Mouse (Mus musculus) midbrain, embryonic 11.5 days (tissue): ENCODE measurements at regions not wholly inside any gene's neighbourhood (a gene's known extent, or its start where the extent isn't known, plus 50 kb on each side); places are given as distances from the start of the nearest gene placed in this dataset.

ENCODE experiments used
- ATAC-seq: fragments of 200-750 bp; cut with Nextera tagmentation; 2 replicates; pipeline ENCODE4 v1.8.0; 2017; ENCODE audit warnings: moderate TSS enrichment, moderate library complexity; ENCODE audit not compliant: low FRiP score
- DNase-seq: peaks from one replicate; pipeline ENCODE4 v3.0.0; 2015; ENCODE audit warnings: low spot score; ENCODE audit errors: missing footprints
- H3K27ac ChIP-seq: fragments of 300-500 bp; sonication (generic); 2 replicates; pipeline ENCODE4 v1.5.1; 2014; ENCODE audit warnings: low read depth, low read length
- H3K27me3 ChIP-seq: fragments of 300-500 bp; sonication (generic); 2 replicates; pipeline ENCODE4 v1.6.1; 2014; ENCODE audit warnings: mild to moderate bottlenecking, low read length, moderate library complexity, mixed read lengths; ENCODE audit not compliant: control insufficient read depth, insufficient read depth
- H3K36me3 ChIP-seq: fragments of 300-500 bp; sonication (generic); 2 replicates; pipeline ENCODE4 v1.6.1; 2014; ENCODE audit warnings: mild to moderate bottlenecking, low read length, moderate library complexity, mixed read lengths; ENCODE audit not compliant: control insufficient read depth, insufficient read depth
- H3K4me1 ChIP-seq: fragments of 300-500 bp; sonication (generic); 2 replicates; pipeline ENCODE4 v1.6.1; 2014; ENCODE audit warnings: low read length; ENCODE audit not compliant: control insufficient read depth, insufficient read depth
- H3K4me2 ChIP-seq: fragments of 300-500 bp; sonication (generic); 2 replicates; pipeline ENCODE4 v1.6.1; 2014; ENCODE audit warnings: mild to moderate bottlenecking, moderate library complexity
- H3K4me3 ChIP-seq: fragments of 300-500 bp; sonication (generic); 2 replicates; pipeline ENCODE4 v1.5.1; 2014; ENCODE audit warnings: low read depth, low read length
- H3K9ac ChIP-seq: fragments of 300-500 bp; sonication (generic); 2 replicates; pipeline ENCODE4 v1.6.1; 2014; ENCODE audit warnings: low read length
- H3K9me3 ChIP-seq: fragments of 300-500 bp; sonication (generic); 2 replicates; pipeline ENCODE4 v1.6.1; 2016; ENCODE audit warnings: low read length; ENCODE audit not compliant: control insufficient read depth
- WGBS: fragments of 180-500 bp; shearing (Covaris S2); extraction: QIAGEN DNeasy Blood & Tissue Kit; methylation state at CpG from one replicate; pipeline ENCODE4 v1.1.7; 2014; 5-methylcytosine and 5-hydroxymethylcytosine counted together

DNA sequence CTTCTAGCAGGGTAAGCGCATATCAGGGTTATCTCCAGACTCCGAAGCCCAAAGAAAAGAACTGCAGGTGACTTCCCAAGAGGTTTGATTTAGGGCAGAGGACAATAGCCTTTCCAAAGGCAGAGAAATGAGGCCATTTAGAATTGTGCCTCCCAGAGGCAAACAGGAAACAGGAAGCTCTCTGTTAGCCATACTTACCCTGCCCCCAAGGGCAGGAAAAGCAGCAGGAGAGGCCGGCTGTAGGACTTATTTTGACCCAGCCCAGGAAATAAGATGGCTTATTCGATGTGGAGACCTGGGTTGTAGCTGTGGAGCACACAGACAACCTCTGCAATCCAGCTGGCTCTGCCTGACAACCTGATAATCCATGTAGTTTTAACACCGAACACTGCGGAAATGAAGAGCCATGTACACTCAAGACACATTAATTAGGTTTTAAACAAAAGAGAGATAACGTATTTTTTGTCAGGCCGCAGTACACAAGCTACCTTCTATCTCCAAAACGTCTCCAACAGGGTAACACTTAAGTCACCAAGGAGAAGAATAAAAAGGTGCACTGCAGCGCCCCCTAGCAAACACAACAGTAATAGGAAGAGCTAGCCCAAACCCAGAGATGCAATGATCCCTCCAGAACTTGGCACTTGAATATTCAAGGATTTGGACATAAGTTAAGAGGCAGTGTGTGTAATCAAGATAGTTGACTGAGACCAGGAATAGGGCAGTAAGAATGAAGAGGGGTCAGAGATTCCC is 62.4 kb upstream of the Kdr start:
- Histone ChIP-seq H3K4me1 (no peaks in the 10 kb centered on the region), H3K9ac (no peak overlapping the region), H3K9me3 (no peaks in the 10 kb centered on the region; the same call in 1 of the 2 replicates), H3K36me3 (no peaks in the 10 kb centered on the region), H3K27me3 (no peaks in the 10 kb centered on the region), H3K4me2 (no peak overlapping the region), H3K27ac (no peak overlapping the region), H3K4me3 (no peak overlapping the region)
- ATAC-seq = no peak
- 64% methylated on average over 10 of the region's 10 CpGs for WGBS
- DNase-seq = peak; percentile 45

DNA sequence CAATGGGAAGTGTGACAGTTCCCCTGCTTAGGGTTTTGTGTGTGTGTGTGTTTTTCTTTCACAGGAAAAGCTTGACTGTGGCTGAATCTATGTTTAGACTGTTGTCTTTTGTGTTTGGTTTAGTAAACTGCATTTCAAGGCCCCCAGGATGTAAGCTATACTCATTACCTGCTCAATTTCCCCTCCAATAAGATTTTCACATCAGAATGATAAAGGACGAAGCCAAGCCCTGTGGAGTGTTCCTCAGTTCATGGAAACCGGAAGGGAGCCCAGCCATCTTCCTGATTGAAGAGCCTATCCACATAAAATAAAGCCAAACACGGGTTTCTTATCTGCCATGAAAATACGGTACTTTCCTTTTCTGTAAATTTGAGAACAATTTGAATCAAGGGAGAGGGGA is 50.5 kb upstream of the Kdr start:
- H3K36me3 ChIP-seq = no peaks in the 10 kb centered on the region
- ATAC-seq = no peak
- no peaks in the 10 kb centered on the region for H3K9me3 ChIP-seq
- no peak overlapping the region for H3K4me2 ChIP-seq
- peaks cover 4% of the 10 kb centered on the region; the same call in 1 of the 2 replicates for H3K4me1 ChIP-seq
- DNase-seq = peak; percentile 4
- no peak overlapping the region for H3K4me3 ChIP-seq
- H3K27me3 ChIP-seq = no peaks in the 10 kb centered on the region
- no peak overlapping the region for H3K9ac ChIP-seq
- H3K27ac ChIP-seq = no peak overlapping the region
- 54% methylated on average over 4 of the region's 4 CpGs for WGBS
